Mouse (Mus musculus) effector memory CD4-positive, alpha-beta T cell, adult 7 months (primary cell): ENCODE measurements around the gene Olfr194. TPM values are rescaled to one million over a fixed set of nuclear protein-coding genes. Genes with fewer than 3 reads are reported as not detected.

Experiments used
- polyA plus RNA-seq: library from polyadenylated mRNA; unstranded; fragments of 100-300 nt; shearing (Covaris generic); gene quantifications from one replicate; pipeline ENCODE4 v1.2.1, GENCODE M21; 2017

The Olfr194 gene
- polyA plus RNA-seq, result not detected

DNA sequence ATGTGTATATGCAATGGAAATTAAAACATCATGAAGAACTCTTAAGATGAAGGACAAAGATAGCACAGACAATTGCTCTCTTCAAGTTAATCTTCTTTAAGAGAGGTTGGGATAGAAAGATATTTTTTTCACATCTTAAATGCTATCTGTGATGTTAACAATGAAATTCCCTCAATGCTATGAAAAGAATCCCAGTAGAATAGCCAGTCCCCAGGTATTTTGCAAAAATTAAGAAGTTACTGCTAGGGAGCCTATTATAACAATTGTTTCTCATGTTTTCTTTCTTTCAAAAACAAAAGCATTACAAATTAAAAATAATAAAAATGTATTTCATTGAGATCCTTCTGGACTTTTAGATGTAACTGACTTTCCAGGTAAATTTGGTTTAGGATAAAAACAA is at the start of gene Olfr194:
TSS of gene Olfr194 (minus strand) at position 101 of the 400 bp plus-strand sequence.

DNA sequence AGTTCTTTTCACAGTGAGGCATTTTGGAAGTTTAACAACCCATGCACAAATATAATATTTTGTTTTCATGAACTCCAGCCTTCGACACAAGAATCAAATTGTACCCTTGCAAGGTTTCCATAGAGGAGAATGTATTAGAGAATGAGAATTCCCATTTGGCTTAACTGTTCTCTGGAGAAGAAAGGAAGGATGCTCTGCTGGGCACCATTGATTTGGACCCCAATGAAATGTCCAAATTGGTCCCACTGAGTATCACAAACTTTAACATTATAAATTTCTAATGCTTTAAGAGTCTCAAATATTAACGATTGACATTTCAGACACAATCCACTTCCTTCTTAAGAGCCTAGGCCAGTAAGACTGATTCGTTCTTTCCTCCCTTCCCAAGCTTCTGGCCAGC is 49.5 kb upstream of the Olfr194 start, which contains the start of gene Olfr196:
TSS of gene Olfr196 (minus strand) at position 101 of the 400 bp plus-strand sequence.

DNA sequence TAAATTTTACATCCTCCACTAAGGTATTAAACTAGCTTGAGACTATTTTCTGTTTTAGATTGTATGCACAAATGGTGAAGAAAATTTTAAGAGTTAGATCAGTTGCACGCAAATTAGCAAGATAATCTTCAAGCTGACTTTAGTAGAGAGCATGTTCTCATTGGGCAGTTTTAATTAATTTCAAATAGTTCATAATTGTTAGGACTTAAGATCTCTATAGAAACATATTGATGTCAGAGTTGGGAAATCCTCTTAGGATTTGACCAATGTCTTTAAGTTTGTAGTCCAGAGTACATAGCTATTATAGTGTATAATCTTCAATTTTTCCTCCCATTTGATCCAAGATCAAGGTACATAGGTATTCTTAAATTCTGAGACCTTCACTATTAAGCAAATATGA is 25.9 kb upstream of the Olfr194 start, which contains the start of gene Olfr195:
TSS of gene Olfr195 (plus strand) at position 301 of the 400 bp plus-strand sequence.

DNA sequence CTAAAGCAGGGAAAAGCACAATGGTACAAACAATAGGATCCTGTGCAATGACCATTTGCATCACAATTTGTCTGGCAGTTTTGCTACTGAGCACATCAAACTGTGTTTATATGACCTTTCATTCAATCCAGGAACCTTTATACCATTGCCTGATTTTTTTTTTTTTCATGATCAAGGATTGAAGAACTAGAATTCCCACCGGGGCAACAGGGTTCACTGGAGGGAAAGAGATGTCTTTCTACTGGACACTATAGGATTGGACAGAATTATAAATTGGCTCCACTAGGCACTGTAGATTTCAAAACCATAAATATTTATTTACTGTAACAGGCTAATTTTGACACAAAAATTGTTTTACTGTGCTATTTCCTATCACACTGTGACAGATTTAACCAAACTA is 9.1 kb downstream of the Olfr194 start, which contains the start of gene Olfr193:
TSS of gene Olfr193 (minus strand) at position 101 of the 400 bp plus-strand sequence.

DNA sequence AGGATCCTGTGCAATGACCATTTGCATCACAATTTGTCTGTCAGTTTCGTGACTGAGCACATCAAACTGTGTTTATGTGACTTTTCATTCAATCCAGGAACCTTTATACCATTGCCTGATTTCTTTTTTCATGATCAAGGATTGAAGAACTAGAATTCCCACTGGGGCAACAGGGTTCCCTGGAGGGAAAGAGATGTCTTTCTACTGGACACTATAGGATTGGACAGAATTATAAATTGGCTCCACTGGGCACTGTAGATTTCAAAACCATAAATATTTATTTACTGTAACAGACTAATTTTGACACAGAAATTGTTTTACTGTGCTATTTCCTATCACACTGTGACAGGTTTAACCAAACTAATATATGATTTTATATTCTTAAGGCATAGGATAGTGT is 31.1 kb downstream of the Olfr194 start, which contains the start of gene Olfr191:
TSS of gene Olfr191 (minus strand) at position 101 of the 400 bp plus-strand sequence.

DNA sequence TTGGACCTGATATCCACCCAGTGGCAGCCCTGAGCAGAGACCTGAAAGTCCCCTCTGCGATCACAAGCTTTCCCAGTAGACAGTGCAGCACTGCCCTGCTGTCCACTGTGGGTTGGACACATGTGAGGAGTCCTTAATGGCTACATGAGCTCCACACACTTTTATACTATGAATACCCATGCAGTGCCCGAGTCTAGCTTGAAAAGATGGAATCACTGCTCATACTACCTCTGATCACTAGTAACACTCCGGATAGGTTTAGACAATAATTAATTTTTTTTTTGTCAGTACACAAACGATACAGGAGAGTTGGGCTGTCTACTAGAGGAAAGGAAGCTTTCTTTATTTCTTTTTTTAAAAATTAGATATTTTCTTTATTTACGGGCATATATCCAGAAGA is 43.0 kb downstream of the Olfr194 start, which contains the start of gene Olfr190:
TSS of gene Olfr190 (minus strand) at position 101 of the 400 bp plus-strand sequence.

Other genes starting within 250 kb of the Olfr194 start
- 0.16 TPM for gene Olfr177, start 246.3 kb downstream of the Olfr194 start, polyA plus RNA-seq
- not detected for gene Olfr178, start 229.0 kb downstream of the Olfr194 start, polyA plus RNA-seq
- not detected for gene Olfr181, start 192.3 kb downstream of the Olfr194 start, polyA plus RNA-seq
- gene Olfr180, start 191.7 kb downstream of the Olfr194 start, polyA plus RNA-seq, result not detected
- 0.27 TPM for gene Olfr183, start 125.7 kb downstream of the Olfr194 start, polyA plus RNA-seq
- gene Olfr186, start 90.8 kb downstream of the Olfr194 start, polyA plus RNA-seq, result not detected
- gene Olfr187, start 81.3 kb downstream of the Olfr194 start, polyA plus RNA-seq, result not detected
- not detected for gene Olfr190, start 43.1 kb downstream of the Olfr194 start, polyA plus RNA-seq
- not detected for gene Olfr191, start 31.2 kb downstream of the Olfr194 start, polyA plus RNA-seq
- not detected for gene Olfr193, start 9.2 kb downstream of the Olfr194 start, polyA plus RNA-seq
- gene Olfr195, start 26.0 kb upstream of the Olfr194 start, polyA plus RNA-seq, result not detected
- gene Olfr196, start 49.4 kb upstream of the Olfr194 start, polyA plus RNA-seq, result not detected
- gene Olfr198, start 82.5 kb upstream of the Olfr194 start, polyA plus RNA-seq, result not detected
- not detected for gene Olfr199, start 98.7 kb upstream of the Olfr194 start, polyA plus RNA-seq
- gene Olfr201, start 151.6 kb upstream of the Olfr194 start, polyA plus RNA-seq, result 0.32 TPM
- not detected for gene Olfr202, start 165.7 kb upstream of the Olfr194 start, polyA plus RNA-seq
- not detected for gene Olfr203, start 177.8 kb upstream of the Olfr194 start, polyA plus RNA-seq
- gene Olfr204, start 197.2 kb upstream of the Olfr194 start, polyA plus RNA-seq, result not detected
- gene Olfr205, start 210.1 kb upstream of the Olfr194 start, polyA plus RNA-seq, result not detected
- gene Olfr206, start 228.2 kb upstream of the Olfr194 start, polyA plus RNA-seq, result not detected
- gene Olfr209, start 242.9 kb upstream of the Olfr194 start, polyA plus RNA-seq, result not detected